Mouse (Mus musculus): ENCODE results near the gene Cdk6.

- TF ChIP-seq POLR2A (IDR thresholded peaks at IDR 0.05; ENCODE audit: insufficient read length, low read depth), result no peak
- TF ChIP-seq REST (IDR thresholded peaks at IDR 0.05; ENCODE audit: insufficient read depth, insufficient read length), result no peak
- no peak for TF ChIP-seq MAX (IDR thresholded peaks at IDR 0.05; ENCODE audit: low read depth)
- TF ChIP-seq USF1 (IDR thresholded peaks at IDR 0.05; ENCODE audit: low read depth), result no peak
- TF ChIP-seq CEBPB (IDR thresholded peaks at IDR 0.05; ENCODE audit: insufficient read depth, poor library complexity, severe bottlenecking), result no peak
- TF ChIP-seq E2F4 (IDR thresholded peaks at IDR 0.05; ENCODE audit: insufficient read depth), result no peak
Measured at GRCm38 (mm10) chr5:3386731-3387087, 45.4 kb downstream of the Cdk6 start.

Measured in myocyte (in vitro differentiated cells).